Mouse (Mus musculus): ENCODE results near the gene Trp73. TPM values are rescaled to one million over a fixed set of nuclear protein-coding genes. Genes with fewer than 3 reads are reported as not detected.

Trp73 gene
- total and polyA plus RNA-seq, 2 experiments from 2014 or later = not detected

DNA sequence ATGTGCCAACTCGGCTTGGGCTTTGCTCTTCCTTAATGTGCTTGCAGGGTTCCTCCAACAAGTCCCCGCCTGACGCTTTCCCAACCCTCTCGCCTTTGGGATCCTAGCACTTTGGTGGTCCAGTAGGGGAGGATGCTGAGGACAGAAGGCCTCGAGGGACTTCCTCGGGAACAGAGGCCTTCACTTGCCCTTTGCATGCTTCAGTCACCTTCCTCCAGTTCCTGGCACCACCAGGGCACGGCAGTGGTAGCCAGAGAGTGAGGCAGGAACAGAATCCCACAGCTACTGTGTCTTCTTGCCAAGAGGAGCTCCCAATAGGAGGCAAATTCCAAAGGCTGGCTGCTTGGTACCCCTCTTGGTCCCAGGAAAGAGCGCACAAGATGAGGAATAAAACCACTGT lies 36.6 kb downstream of the Trp73 start:
- Histone ChIP-seq H3K4me2 (ENCODE audit: low read depth, low read length) (no peak overlapping the region), H3K27me3 (ENCODE audit: control insufficient read depth, insufficient read depth, low read length) (peaks cover 41% of the 10 kb centered on the region), H3K9me3 (replicated peaks; ENCODE audit: control insufficient read depth, low read length) (no peaks in the 10 kb centered on the region), H3K9ac (replicated peaks; ENCODE audit: low read depth, low read length) (no peak overlapping the region), H3K4me1 (ENCODE audit: control insufficient read depth, insufficient read depth) (no peaks in the 10 kb centered on the region), H3K27ac (ENCODE audit: low read depth) (no peak overlapping the region), H3K4me3 (ENCODE audit: low read depth, low read length) (no peak overlapping the region), H3K36me3 (replicated peaks; ENCODE audit: control insufficient read depth, insufficient read depth, low read length) (no peaks in the 10 kb centered on the region)
- TF ChIP-seq EP300 (IDR thresholded peaks at IDR 0.05; ENCODE audit: low read depth) (no peak), CTCF (IDR thresholded peaks at IDR 0.05; ENCODE audit: low read depth) (no peak)
- 59% methylated on average over 8 of the region's 8 CpGs for WGBS
- DNase-seq (ENCODE audit: low spot score) = no peak
- no peak for ATAC-seq (ENCODE audit: insufficient read depth, low read depth)

DNA sequence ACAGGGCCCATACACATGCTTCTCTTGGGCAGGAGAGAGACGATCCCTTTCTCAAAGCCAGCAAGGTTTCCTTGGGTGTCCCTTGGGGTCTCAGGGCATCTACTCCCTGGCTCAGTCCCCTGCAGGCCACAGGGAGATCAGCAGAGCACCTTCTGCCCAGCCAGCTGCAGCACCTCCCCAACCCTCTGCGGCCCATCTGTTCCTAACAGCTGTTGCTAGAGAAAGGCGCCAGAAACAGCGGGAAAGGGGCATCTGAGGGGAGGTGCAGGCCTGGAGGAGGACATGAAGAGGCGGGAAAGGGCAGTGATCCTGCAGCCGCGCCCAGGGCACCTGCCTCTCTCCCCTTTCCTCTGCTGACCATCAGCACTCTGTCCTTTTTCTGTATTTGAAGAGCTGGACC lies 40.6 kb downstream of the Trp73 start:
- 22% methylated on average over 7 of the region's 7 CpGs for WGBS
- Histone ChIP-seq H3K9me3 (replicated peaks; ENCODE audit: control insufficient read depth, low read length) (no peaks in the 10 kb centered on the region), H3K4me1 (ENCODE audit: control insufficient read depth, insufficient read depth) (no peaks in the 10 kb centered on the region), H3K36me3 (replicated peaks; ENCODE audit: control insufficient read depth, insufficient read depth, low read length) (no peaks in the 10 kb centered on the region), H3K4me3 (ENCODE audit: low read depth, low read length) (no peak overlapping the region), H3K27me3 (ENCODE audit: control insufficient read depth, insufficient read depth, low read length) (peaks cover 29% of the 10 kb centered on the region), H3K4me2 (ENCODE audit: low read depth, low read length) (no peak overlapping the region), H3K27ac (ENCODE audit: low read depth) (no peak overlapping the region), H3K9ac (replicated peaks; ENCODE audit: low read depth, low read length) (no peak overlapping the region)
- no peak for TF ChIP-seq CTCF (IDR thresholded peaks at IDR 0.05; ENCODE audit: low read depth)
- no peak for TF ChIP-seq EP300 (IDR thresholded peaks at IDR 0.05; ENCODE audit: low read depth)
- ATAC-seq (ENCODE audit: insufficient read depth, low read depth) (no peak), DNase-seq (ENCODE audit: low spot score) (no peak)

DNA sequence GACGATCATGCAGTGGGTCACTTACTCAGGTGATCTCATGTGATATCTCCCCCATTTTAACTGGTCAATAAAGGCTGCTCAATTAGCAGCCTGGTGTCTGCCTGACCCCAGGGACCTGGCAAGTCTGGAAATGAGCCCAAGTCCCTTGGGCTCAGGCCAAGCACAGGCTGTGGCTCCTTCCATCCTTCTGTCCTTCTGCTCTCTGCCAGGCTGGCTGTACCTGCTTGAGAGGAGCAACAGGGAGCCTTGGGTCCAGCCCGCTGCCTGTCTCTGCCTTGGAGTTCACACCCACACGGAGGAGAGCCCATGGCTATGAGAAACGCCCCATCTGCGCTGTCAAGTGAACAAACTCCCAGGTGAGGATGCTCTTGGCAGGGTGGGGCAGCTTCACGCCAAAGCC lies 43.9 kb downstream of the Trp73 start:
- Histone ChIP-seq H3K4me3 (ENCODE audit: low read depth, low read length) (no peak overlapping the region), H3K9me3 (replicated peaks; ENCODE audit: control insufficient read depth, low read length) (no peaks in the 10 kb centered on the region), H3K27me3 (ENCODE audit: control insufficient read depth, insufficient read depth, low read length) (peaks cover 14% of the 10 kb centered on the region), H3K4me1 (ENCODE audit: control insufficient read depth, insufficient read depth) (no peaks in the 10 kb centered on the region), H3K4me2 (ENCODE audit: low read depth, low read length) (no peak overlapping the region), H3K27ac (ENCODE audit: low read depth) (no peak overlapping the region), H3K36me3 (replicated peaks; ENCODE audit: control insufficient read depth, insufficient read depth, low read length) (no peaks in the 10 kb centered on the region), H3K9ac (replicated peaks; ENCODE audit: low read depth, low read length) (no peak overlapping the region)
- DNase-seq (ENCODE audit: low spot score) (no peak), ATAC-seq (ENCODE audit: insufficient read depth, low read depth) (no peak)
- 23% methylated on average over 6 of the region's 6 CpGs for WGBS
- TF ChIP-seq CTCF (IDR thresholded peaks at IDR 0.05; ENCODE audit: low read depth) (no peak), EP300 (IDR thresholded peaks at IDR 0.05; ENCODE audit: low read depth) (no peak)

DNA sequence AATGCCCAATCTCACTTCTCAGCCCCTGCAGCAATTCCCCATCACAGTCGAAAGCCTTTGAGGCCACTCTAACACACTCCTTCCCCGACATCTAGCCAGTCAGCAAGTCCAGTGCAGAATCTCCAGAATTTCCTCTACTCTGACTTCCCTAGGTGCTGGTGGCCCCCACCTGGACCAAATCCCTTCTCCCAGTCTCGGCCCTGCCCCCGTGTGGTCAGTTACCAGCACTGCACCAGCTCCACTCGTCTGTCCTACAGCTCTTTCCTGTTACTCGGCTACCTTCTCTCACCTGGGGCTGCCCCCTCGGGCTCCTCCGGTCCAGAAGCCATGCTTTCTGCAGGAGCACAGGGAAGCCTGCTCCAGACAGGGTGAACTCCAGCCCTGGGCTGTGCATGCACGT lies 46.8 kb downstream of the Trp73 start:
- Histone ChIP-seq H3K27me3 (ENCODE audit: control insufficient read depth, insufficient read depth, low read length) (no peaks in the 10 kb centered on the region), H3K4me3 (ENCODE audit: low read depth, low read length) (no peak overlapping the region), H3K4me1 (ENCODE audit: control insufficient read depth, insufficient read depth) (no peaks in the 10 kb centered on the region), H3K36me3 (replicated peaks; ENCODE audit: control insufficient read depth, insufficient read depth, low read length) (no peaks in the 10 kb centered on the region), H3K9ac (replicated peaks; ENCODE audit: low read depth, low read length) (no peak overlapping the region), H3K4me2 (ENCODE audit: low read depth, low read length) (no peak overlapping the region), H3K27ac (ENCODE audit: low read depth) (no peak overlapping the region), H3K9me3 (replicated peaks; ENCODE audit: control insufficient read depth, low read length) (no peaks in the 10 kb centered on the region)
- no peak for TF ChIP-seq EP300 (IDR thresholded peaks at IDR 0.05; ENCODE audit: low read depth)
- TF ChIP-seq CTCF (IDR thresholded peaks at IDR 0.05; ENCODE audit: low read depth) = peak; percentile 38
- ATAC-seq (ENCODE audit: insufficient read depth, low read depth) = no peak
- WGBS = 15% methylated on average over 9 of the region's 9 CpGs
- no peak for DNase-seq (ENCODE audit: low spot score)

DNA sequence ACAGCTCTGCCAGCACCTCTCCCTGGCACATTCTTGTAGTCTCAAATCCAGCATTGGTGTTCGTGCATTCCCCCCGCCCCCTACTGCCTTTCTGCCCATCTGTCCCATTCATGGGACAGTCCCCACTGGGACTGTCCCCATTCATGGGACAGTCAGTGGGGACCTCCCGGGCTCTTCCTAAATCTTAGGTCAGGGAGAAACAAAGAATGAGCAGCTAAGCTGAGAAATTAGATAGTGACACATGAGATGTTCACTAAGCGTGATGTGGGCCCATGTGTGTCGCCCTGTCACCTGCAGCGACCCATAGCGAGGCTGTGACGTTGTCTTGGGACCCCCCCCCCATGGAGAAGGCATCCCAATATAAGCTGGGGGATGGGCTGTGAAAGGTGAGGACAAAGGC lies 48.7 kb downstream of the Trp73 start:
- H3K36me3 ChIP-seq (replicated peaks; ENCODE audit: control insufficient read depth, insufficient read depth, low read length) = no peaks in the 10 kb centered on the region
- 0 out of 2 replicates have a peak, but pooled peaks cover 7% of the 10 kb centered on the region for H3K27me3 ChIP-seq (ENCODE audit: control insufficient read depth, insufficient read depth, low read length)
- ATAC-seq (ENCODE audit: insufficient read depth, low read depth) (no peak), DNase-seq (ENCODE audit: low spot score) (no peak)
- WGBS = 65% methylated on average over 8 of the region's 8 CpGs
- no peaks in the 10 kb centered on the region for H3K9me3 ChIP-seq (replicated peaks; ENCODE audit: control insufficient read depth, low read length)
- no peaks in the 10 kb centered on the region for H3K4me1 ChIP-seq (ENCODE audit: control insufficient read depth, insufficient read depth)
- no peak overlapping the region for H3K4me3 ChIP-seq (ENCODE audit: low read depth, low read length)
- no peak overlapping the region for H3K4me2 ChIP-seq (ENCODE audit: low read depth, low read length)
- H3K27ac ChIP-seq (ENCODE audit: low read depth) = no peak overlapping the region
- TF ChIP-seq CTCF (IDR thresholded peaks at IDR 0.05; ENCODE audit: low read depth) (no peak), EP300 (IDR thresholded peaks at IDR 0.05; ENCODE audit: low read depth) (no peak)
- no peak overlapping the region for H3K9ac ChIP-seq (replicated peaks; ENCODE audit: low read depth, low read length)

DNA sequence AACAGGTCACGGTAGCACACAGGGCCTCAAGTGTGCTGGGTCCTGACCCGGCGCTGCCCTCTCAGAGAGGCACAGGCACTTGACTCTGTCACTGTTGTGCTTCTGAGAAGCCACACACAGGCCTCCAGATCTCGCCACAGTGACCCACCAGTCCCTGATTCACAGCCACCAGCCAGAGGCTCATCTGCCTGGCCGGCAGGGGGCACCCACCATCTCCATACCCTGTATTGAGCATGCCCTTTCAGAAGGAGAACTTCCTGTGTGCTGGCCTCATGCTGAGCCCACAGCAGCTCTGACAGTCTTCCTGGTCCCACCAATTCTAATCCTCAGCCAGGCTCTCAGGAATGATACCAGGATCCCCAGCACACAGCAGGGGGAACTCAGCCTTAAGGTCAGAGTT lies 50.8 kb downstream of the Trp73 start:
- H3K4me2 ChIP-seq (ENCODE audit: low read depth, low read length) = no peak overlapping the region
- no peak overlapping the region for H3K4me3 ChIP-seq (ENCODE audit: low read depth, low read length)
- H3K27ac ChIP-seq (ENCODE audit: low read depth) = no peak overlapping the region
- TF ChIP-seq CTCF (IDR thresholded peaks at IDR 0.05; ENCODE audit: low read depth) (no peak), EP300 (IDR thresholded peaks at IDR 0.05; ENCODE audit: low read depth) (no peak)
- ATAC-seq (ENCODE audit: insufficient read depth, low read depth) (no peak), DNase-seq (ENCODE audit: low spot score) (no peak)
- H3K9ac ChIP-seq (replicated peaks; ENCODE audit: low read depth, low read length) = no peak overlapping the region
- no peaks in the 10 kb centered on the region for H3K36me3 ChIP-seq (replicated peaks; ENCODE audit: control insufficient read depth, insufficient read depth, low read length)
- no peaks in the 10 kb centered on the region for H3K4me1 ChIP-seq (ENCODE audit: control insufficient read depth, insufficient read depth)
- no peaks in the 10 kb centered on the region for H3K9me3 ChIP-seq (replicated peaks; ENCODE audit: control insufficient read depth, low read length)
- 24% methylated on average over 5 of the region's 5 CpGs for WGBS
- H3K27me3 ChIP-seq (ENCODE audit: control insufficient read depth, insufficient read depth, low read length) = peaks cover 10% of the 10 kb centered on the region; the same call in 1 of the 2 replicates

Measured in heart, postnatal 0 days (tissue).